Mouse (Mus musculus) C2C12 (cell line): ENCODE data around the gene Vgll4.

Experiments used
- CEBPB ChIP-seq: IDR thresholded peaks from one replicate; pipeline ENCODE4 v1.6.1; 2011; ENCODE audit warnings: low read depth, mild to moderate bottlenecking, control low read depth, moderate library complexity
- CTCF ChIP-seq: IDR thresholded peaks from one replicate; pipeline ENCODE4 v1.5.1; 2011; ENCODE audit not compliant: control insufficient read depth, insufficient read depth, insufficient read length

DNA sequence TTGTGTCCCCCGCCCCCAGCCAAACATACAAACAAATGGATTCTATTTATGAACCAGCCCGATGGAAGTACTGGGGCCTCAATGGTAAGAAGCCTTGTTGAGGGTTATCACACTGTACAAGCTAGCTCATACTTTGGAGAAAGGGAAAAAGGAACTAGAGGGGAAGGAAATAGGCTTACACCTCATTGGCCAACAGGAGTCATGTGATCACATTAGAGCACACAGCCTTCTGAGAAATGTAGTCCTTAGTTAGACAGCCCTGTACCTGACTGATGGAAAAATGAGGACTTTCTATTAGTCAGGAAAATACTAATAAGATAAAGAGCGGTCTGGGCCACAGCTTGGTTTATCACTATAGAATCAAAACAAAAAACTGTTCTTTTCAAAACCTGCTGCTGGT is 138.0 kb downstream of the Vgll4 start:
- TF ChIP-seq CTCF (no peak), CEBPB (no peak)
